Mouse (Mus musculus) left cerebral cortex, adult 6 months (tissue): Measurements from ENCODE around the gene Thpo. TPM values are rescaled to one million over a fixed set of nuclear protein-coding genes. Genes with fewer than 3 reads are reported as not detected.

Experiments
- long read RNA-seq, 2 experiments: library from polyadenylated mRNA; unstranded; transcript quantifications; one replicate each; pipeline ENCODE4 v2.0.0; 2019 to 2020
- polyA plus RNA-seq: library from polyadenylated mRNA; unstranded; fragments of <200 nt; fragmentation: Nextera tagmentation; gene quantifications from 2 replicates; pipeline ENCODE4 v1.2.3, GENCODE M21; 2021

Thpo gene
- 0.54 and 0.59 TPM in 2 replicates for polyA plus RNA-seq
- long read RNA-seq, experiment 1, partial matches to known transcripts, result 3 of 7 reads
- long read RNA-seq, experiment 1, other reads (novel, unspliced or antisense), result 2 of 7 reads
- long read RNA-seq, experiment 2, result 0 reads

GRCm38 (mm10) chr16:20733731-20734730 is at the start of gene Thpo:
Gene Thpo, minus strand, starts transcription at chr16:20734511.

GRCm38 (mm10) chr16:20732925-20733730 is 1.2 kb downstream of the Thpo start, which contains the start of gene Chrd:
Gene Chrd, plus strand, starts transcription at chr16:20733127.

GRCm38 (mm10) chr16:20717181-20717977 is 16.9 kb downstream of the Thpo start, which contains the start of the genes Polr2h and Clcn2:
Gene Polr2h, plus strand, starts transcription at chr16:20717665.
Gene Clcn2, minus strand, starts transcription at chr16:20717746.

GRCm38 (mm10) chr16:20693111-20693701 is 41.1 kb downstream of the Thpo start, which contains the start of gene Fam131a:
Gene Fam131a, plus strand, starts transcription at chr16:20693241.

Other genes starting within 250 kb of the Thpo start
- 26.1 and 45.1 TPM in 2 replicates for gene Eif2b5, start 235.7 kb downstream of the Thpo start, polyA plus RNA-seq
- gene Dvl3, start 217.5 kb downstream of the Thpo start, polyA plus RNA-seq, result 7.2 and 17.1 TPM in 2 replicates
- gene Ap2m1, start 199.0 kb downstream of the Thpo start, polyA plus RNA-seq, result 915 and 1,083 TPM in 2 replicates
- 39.2 and 58.3 TPM in 2 replicates for gene Abcf3, start 185.9 kb downstream of the Thpo start, polyA plus RNA-seq
- 6.7 and 11.6 TPM in 2 replicates for gene Vwa5b2, start 145.0 kb downstream of the Thpo start, polyA plus RNA-seq
- 6.3 and 6.7 TPM in 2 replicates for gene Eef1akmt4, start 122.9 kb downstream of the Thpo start, polyA plus RNA-seq
- not detected in 2 replicates for gene Gm49333, start 122.9 kb downstream of the Thpo start, polyA plus RNA-seq
- gene Alg3, start 122.8 kb downstream of the Thpo start, polyA plus RNA-seq, result 12.1 and 13.1 TPM in 2 replicates
- gene Camk2n2, start 113.2 kb downstream of the Thpo start, polyA plus RNA-seq, result 22.0 and 23.7 TPM in 2 replicates
- gene Ece2, start 104.7 kb downstream of the Thpo start, polyA plus RNA-seq, result 6.3 and 7.7 TPM in 2 replicates
- gene Psmd2, start 82.9 kb downstream of the Thpo start, polyA plus RNA-seq, result 129 and 158 TPM in 2 replicates
- gene Eif4g1, start 66.2 kb downstream of the Thpo start, polyA plus RNA-seq, result 17.6 and 30.0 TPM in 2 replicates
- gene Fam131a, start 41.3 kb downstream of the Thpo start, polyA plus RNA-seq, result 165 and 297 TPM in 2 replicates
- 70.1 and 79.0 TPM in 2 replicates for gene Polr2h, start 16.8 kb downstream of the Thpo start, polyA plus RNA-seq
- 8.0 and 16.2 TPM in 2 replicates for gene Clcn2, start 16.8 kb downstream of the Thpo start, polyA plus RNA-seq
- 7.1 and 7.2 TPM in 2 replicates for gene Chrd, start 1.4 kb downstream of the Thpo start, polyA plus RNA-seq